Mouse (Mus musculus): ENCODE data around the gene Gm9767.

The Gm9767 gene

GRCm38 (mm10) chr10:26077671-26078481 is at the start of gene Gm9767:
Gene Gm9767, plus strand, starts transcription at chr10:26078255.
- Histone ChIP-seq H3K36me3 (ENCODE audit: control insufficient read depth, insufficient read depth, low read length, poor library complexity, severe bottlenecking) (no peaks in the 10 kb centered on the region), H3K27me3 (ENCODE audit: control insufficient read depth, insufficient read depth, low read length, poor library complexity, severe bottlenecking) (no peaks in the 10 kb centered on the region; the same call in 1 of the 2 replicates)
- DNase-seq (ENCODE audit: low read depth, low spot score) = no peak

GRCm38 (mm10) chr10:26034931-26035330 is 43.1 kb upstream of the Gm9767 start:
- no peak for DNase-seq (ENCODE audit: low read depth, low spot score)
- no peaks in the 10 kb centered on the region for H3K36me3 ChIP-seq (ENCODE audit: control insufficient read depth, insufficient read depth, low read length, poor library complexity, severe bottlenecking)
- H3K27me3 ChIP-seq (ENCODE audit: control insufficient read depth, insufficient read depth, low read length, poor library complexity, severe bottlenecking) = no peaks in the 10 kb centered on the region

GRCm38 (mm10) chr10:26051177-26051576 is 26.9 kb upstream of the Gm9767 start:
- DNase-seq (ENCODE audit: low read depth, low spot score) = no peak
- Histone ChIP-seq H3K27me3 (ENCODE audit: control insufficient read depth, insufficient read depth, low read length, poor library complexity, severe bottlenecking) (no peaks in the 10 kb centered on the region; the same call in 1 of the 2 replicates), H3K36me3 (ENCODE audit: control insufficient read depth, insufficient read depth, low read length, poor library complexity, severe bottlenecking) (no peaks in the 10 kb centered on the region)

GRCm38 (mm10) chr10:26059662-26060307 is 18.3 kb upstream of the Gm9767 start:
- Histone ChIP-seq H3K27me3 (ENCODE audit: control insufficient read depth, insufficient read depth, low read length, poor library complexity, severe bottlenecking) (no peaks in the 10 kb centered on the region), H3K36me3 (ENCODE audit: control insufficient read depth, insufficient read depth, low read length, poor library complexity, severe bottlenecking) (no peaks in the 10 kb centered on the region)
- no peak for DNase-seq (ENCODE audit: low read depth, low spot score)

GRCm38 (mm10) chr10:26063071-26063470 is 15.0 kb upstream of the Gm9767 start:
- no peak for DNase-seq (ENCODE audit: low read depth, low spot score)
- Histone ChIP-seq H3K36me3 (ENCODE audit: control insufficient read depth, insufficient read depth, low read length, poor library complexity, severe bottlenecking) (no peaks in the 10 kb centered on the region), H3K27me3 (ENCODE audit: control insufficient read depth, insufficient read depth, low read length, poor library complexity, severe bottlenecking) (no peaks in the 10 kb centered on the region)

- DNase-seq (ENCODE audit: low read depth, low spot score) = no peak
- Histone ChIP-seq H3K36me3 (ENCODE audit: control insufficient read depth, insufficient read depth, low read length, poor library complexity, severe bottlenecking) (no peaks in the 10 kb centered on the region), H3K27me3 (ENCODE audit: control insufficient read depth, insufficient read depth, low read length, poor library complexity, severe bottlenecking) (no peaks in the 10 kb centered on the region)
Measured at GRCm38 (mm10) chr10:26071986-26072385, 6.1 kb upstream of the Gm9767 start.

GRCm38 (mm10) chr10:26076949-26077348 is 1.1 kb upstream of the Gm9767 start:
- Histone ChIP-seq H3K27me3 (ENCODE audit: control insufficient read depth, insufficient read depth, low read length, poor library complexity, severe bottlenecking) (no peaks in the 10 kb centered on the region; the same call in 1 of the 2 replicates), H3K36me3 (ENCODE audit: control insufficient read depth, insufficient read depth, low read length, poor library complexity, severe bottlenecking) (no peaks in the 10 kb centered on the region)
- no peak for DNase-seq (ENCODE audit: low read depth, low spot score)

GRCm38 (mm10) chr10:26078521-26079142 is 577 bp downstream of the Gm9767 start, which contains the start of gene Tmem200a:
Gene Tmem200a, minus strand, starts transcription at chr10:26079052.
- H3K36me3 ChIP-seq (ENCODE audit: control insufficient read depth, insufficient read depth, low read length, poor library complexity, severe bottlenecking) = no peaks in the 10 kb centered on the region
- no peaks in the 10 kb centered on the region; the same call in 1 of the 2 replicates for H3K27me3 ChIP-seq (ENCODE audit: control insufficient read depth, insufficient read depth, low read length, poor library complexity, severe bottlenecking)
- no peak for DNase-seq (ENCODE audit: low read depth, low spot score)

GRCm38 (mm10) chr10:26079678-26080077 is 1.6 kb downstream of the Gm9767 start:
- DNase-seq (ENCODE audit: low read depth, low spot score) = no peak
- H3K36me3 ChIP-seq (ENCODE audit: control insufficient read depth, insufficient read depth, low read length, poor library complexity, severe bottlenecking) = no peaks in the 10 kb centered on the region
- H3K27me3 ChIP-seq (ENCODE audit: control insufficient read depth, insufficient read depth, low read length, poor library complexity, severe bottlenecking) = no peaks in the 10 kb centered on the region; the same call in 1 of the 2 replicates

- no peak for DNase-seq (ENCODE audit: low read depth, low spot score)
- no peaks in the 10 kb centered on the region for H3K36me3 ChIP-seq (ENCODE audit: control insufficient read depth, insufficient read depth, low read length, poor library complexity, severe bottlenecking)
- no peaks in the 10 kb centered on the region; the same call in 1 of the 2 replicates for H3K27me3 ChIP-seq (ENCODE audit: control insufficient read depth, insufficient read depth, low read length, poor library complexity, severe bottlenecking)
Measured at GRCm38 (mm10) chr10:26082081-26082480, 4.0 kb downstream of the Gm9767 start.

- Histone ChIP-seq H3K36me3 (ENCODE audit: control insufficient read depth, insufficient read depth, low read length, poor library complexity, severe bottlenecking) (no peaks in the 10 kb centered on the region), H3K27me3 (ENCODE audit: control insufficient read depth, insufficient read depth, low read length, poor library complexity, severe bottlenecking) (no peaks in the 10 kb centered on the region)
- DNase-seq (ENCODE audit: low read depth, low spot score) = no peak
Measured at GRCm38 (mm10) chr10:26103330-26103982, 25.4 kb downstream of the Gm9767 start.

- H3K36me3 ChIP-seq (ENCODE audit: control insufficient read depth, insufficient read depth, low read length, poor library complexity, severe bottlenecking) = no peaks in the 10 kb centered on the region
- DNase-seq (ENCODE audit: low read depth, low spot score) = no peak
- no peaks in the 10 kb centered on the region for H3K27me3 ChIP-seq (ENCODE audit: control insufficient read depth, insufficient read depth, low read length, poor library complexity, severe bottlenecking)
Measured at GRCm38 (mm10) chr10:26114409-26114808, 36.4 kb downstream of the Gm9767 start.

GRCm38 (mm10) chr10:26119067-26119821 is 41.2 kb downstream of the Gm9767 start:
- Histone ChIP-seq H3K27me3 (ENCODE audit: control insufficient read depth, insufficient read depth, low read length, poor library complexity, severe bottlenecking) (no peaks in the 10 kb centered on the region), H3K36me3 (ENCODE audit: control insufficient read depth, insufficient read depth, low read length, poor library complexity, severe bottlenecking) (no peaks in the 10 kb centered on the region)
- DNase-seq (ENCODE audit: low read depth, low spot score) = no peak

- DNase-seq (ENCODE audit: low read depth, low spot score) = no peak
- no peaks in the 10 kb centered on the region for H3K27me3 ChIP-seq (ENCODE audit: control insufficient read depth, insufficient read depth, low read length, poor library complexity, severe bottlenecking)
Measured at GRCm38 (mm10) chr10:26119822-26120183, 41.7 kb downstream of the Gm9767 start.

More at GRCm38 (mm10) chr10:26119822-26120183, 41.7 kb downstream of the Gm9767 start:
- H3K36me3 ChIP-seq (ENCODE audit: control insufficient read depth, insufficient read depth, low read length, poor library complexity, severe bottlenecking) = no peaks in the 10 kb centered on the region
